Mouse (Mus musculus) intestine, postnatal 0 days (tissue): ENCODE measurements around the gene Rora. TPM values are rescaled to one million over a fixed set of nuclear protein-coding genes. Genes with fewer than 3 reads are reported as not detected.

Experiments
- ATAC-seq: fragments of 200-750 bp; cut with Nextera tagmentation; 2 replicates; pipeline ENCODE4 v1.8.0; 2017; ENCODE audit warnings: mild to moderate bottlenecking, moderate TSS enrichment, moderate library complexity
- H3K27ac ChIP-seq: fragments of 300-500 bp; sonication (generic); 2 replicates; pipeline ENCODE4 v1.5.1; 2014; ENCODE audit warnings: mild to moderate bottlenecking, low read depth, low read length, moderate library complexity
- H3K27me3 ChIP-seq: fragments of 300-500 bp; sonication (generic); replicated peaks from 2 replicates; pipeline ENCODE4 v1.6.1; 2014; ENCODE audit warnings: low read length, mixed read lengths; ENCODE audit not compliant: control insufficient read depth, insufficient read depth
- H3K36me3 ChIP-seq: fragments of 300-500 bp; sonication (generic); 2 replicates; pipeline ENCODE4 v1.6.1; 2014; ENCODE audit warnings: mild to moderate bottlenecking, moderate library complexity; ENCODE audit not compliant: control insufficient read depth, insufficient read depth
- H3K4me1 ChIP-seq: fragments of 300-500 bp; sonication (generic); replicated peaks from 2 replicates; pipeline ENCODE4 v1.6.1; 2014; ENCODE audit warnings: antibody characterized with exemption, low read length, mixed read lengths; ENCODE audit not compliant: control insufficient read depth, insufficient read depth
- H3K4me2 ChIP-seq: fragments of 300-500 bp; sonication (generic); replicated peaks from 2 replicates; pipeline ENCODE4 v1.6.1; 2014; ENCODE audit warnings: low read depth, mild to moderate bottlenecking, moderate library complexity
- H3K4me3 ChIP-seq: fragments of 300-500 bp; sonication (generic); 2 replicates; pipeline ENCODE4 v1.5.1; 2014; ENCODE audit warnings: low read depth, low read length
- H3K9ac ChIP-seq: fragments of 300-500 bp; sonication (generic); 2 replicates; pipeline ENCODE4 v1.6.1; 2014; ENCODE audit warnings: mild to moderate bottlenecking, low read depth, low read length
- H3K9me3 ChIP-seq: fragments of 300-500 bp; sonication (generic); 2 replicates; pipeline ENCODE4 v1.6.1; 2016; ENCODE audit warnings: mixed run types; ENCODE audit not compliant: control insufficient read depth
- CTCF ChIP-seq: sonication (generic); IDR thresholded peaks from 2 replicates; pipeline ENCODE4 v1.5.1; 2016; ENCODE audit warnings: low read depth, mild to moderate bottlenecking, control low read depth, antibody characterized with exemption, moderate library complexity
- WGBS: fragments of 180-500 bp; shearing (Covaris S2); extraction: QIAGEN DNeasy Blood & Tissue Kit; methylation state at CpG from one replicate; pipeline ENCODE4 v1.1.7; 2014; 5-methylcytosine and 5-hydroxymethylcytosine counted together
- polyA plus RNA-seq: library from polyadenylated mRNA; unstranded; fragments of >200 nt; fragmentation: Nextera tagmentation; extraction: Ambion mirVana; gene quantifications from 2 replicates; pipeline ENCODE4 v1.2.1, GENCODE M21; 2015

Gene Rora
- polyA plus RNA-seq, 1 experiment from 2014 or later: 4.7 TPM

DNA sequence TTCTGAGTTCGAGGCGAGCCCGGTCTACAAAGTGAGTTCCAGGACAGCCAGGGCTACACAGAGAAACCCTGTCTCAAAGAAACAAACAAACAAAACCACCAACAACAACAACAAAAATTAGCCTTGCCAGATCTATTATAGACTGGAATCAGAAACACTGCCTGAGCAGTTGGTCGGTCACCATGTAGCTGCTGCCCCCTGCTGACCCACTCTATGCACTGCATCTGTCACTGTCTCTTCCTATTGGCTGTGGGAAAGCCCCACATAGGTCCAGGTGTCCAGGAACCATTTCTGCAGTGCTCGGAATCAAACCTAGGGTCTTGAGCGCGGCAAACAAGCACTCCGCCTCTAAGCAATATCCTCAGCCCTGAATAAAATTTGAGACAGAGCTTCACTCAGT is 714.5 kb downstream of the Rora start:
- H3K36me3 ChIP-seq: no peaks in the 10 kb centered on the region; the same call in 1 of the 2 replicates
- no peaks in the 10 kb centered on the region for H3K9me3 ChIP-seq
- H3K4me2 ChIP-seq: no peak overlapping the region
- peak; percentile 84 for TF ChIP-seq CTCF
- 79% methylated on average over 8 of the region's 8 CpGs for WGBS
- no peaks in the 10 kb centered on the region for H3K4me1 ChIP-seq
- no peak for ATAC-seq
- H3K4me3 ChIP-seq: no peak overlapping the region
- H3K9ac ChIP-seq: no peak overlapping the region
- H3K27ac ChIP-seq: no peak overlapping the region
- no peaks in the 10 kb centered on the region for H3K27me3 ChIP-seq

DNA sequence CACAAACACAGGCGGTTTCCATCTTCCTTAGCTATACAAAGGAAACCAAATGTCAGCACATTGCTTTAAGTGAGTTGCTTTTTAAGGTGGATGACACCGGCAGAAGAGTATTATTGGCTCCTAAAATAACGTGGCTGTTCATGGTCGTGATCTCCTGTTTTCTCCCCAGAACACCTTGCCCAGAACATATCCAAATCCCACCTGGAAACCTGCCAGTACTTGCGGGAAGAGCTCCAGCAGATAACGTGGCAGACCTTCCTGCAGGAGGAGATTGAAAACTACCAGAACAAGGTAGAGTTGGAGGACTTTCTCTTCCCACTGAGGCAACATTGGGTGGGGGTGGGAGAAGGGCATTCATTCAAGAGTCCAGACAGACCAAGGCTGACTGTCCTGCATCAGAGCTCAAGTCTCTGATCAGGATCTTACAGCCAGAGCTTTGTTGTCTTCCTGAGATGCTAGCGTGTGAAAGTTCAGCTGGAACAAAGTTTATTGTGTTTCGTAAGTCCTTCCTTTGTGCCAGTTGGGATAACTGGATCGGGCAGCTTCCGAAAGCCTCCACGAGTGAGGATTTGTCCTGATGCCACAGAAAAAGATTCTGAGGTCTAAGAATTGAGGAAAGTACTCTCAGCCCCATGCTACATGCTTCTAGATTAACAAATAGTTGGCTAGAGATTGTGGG is 717.6 kb downstream of the Rora start:
- H3K27ac ChIP-seq: no peak overlapping the region
- WGBS: 70% methylated on average over 11 of the region's 11 CpGs
- H3K9ac ChIP-seq: no peak overlapping the region
- no peak overlapping the region for H3K4me3 ChIP-seq
- no peaks in the 10 kb centered on the region for H3K27me3 ChIP-seq
- no peak for TF ChIP-seq CTCF
- H3K4me1 ChIP-seq: no peaks in the 10 kb centered on the region
- no peak overlapping the region for H3K4me2 ChIP-seq
- H3K36me3 ChIP-seq: no peaks in the 10 kb centered on the region
- H3K9me3 ChIP-seq: no peaks in the 10 kb centered on the region
- ATAC-seq: no peak

DNA sequence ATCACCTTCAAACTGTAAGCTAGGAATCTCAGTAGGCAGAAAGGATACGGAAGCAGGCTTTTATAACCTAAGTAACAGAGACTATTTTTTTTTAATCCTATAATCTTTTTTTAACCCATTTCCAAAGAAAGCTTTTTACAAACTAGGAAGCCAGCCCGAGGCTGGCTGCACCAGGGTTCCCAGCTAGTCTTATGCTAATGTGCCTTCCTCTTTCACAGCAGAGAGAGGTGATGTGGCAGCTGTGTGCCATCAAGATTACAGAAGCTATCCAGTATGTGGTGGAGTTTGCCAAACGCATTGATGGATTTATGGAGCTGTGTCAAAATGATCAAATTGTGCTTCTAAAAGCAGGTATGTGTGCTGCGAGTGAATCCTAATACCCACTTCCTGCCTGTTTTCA is 719.3 kb downstream of the Rora start:
- WGBS: 58% methylated on average over 4 of the region's 4 CpGs
- no peaks in the 10 kb centered on the region for H3K9me3 ChIP-seq
- H3K27ac ChIP-seq: no peak overlapping the region
- H3K36me3 ChIP-seq: no peaks in the 10 kb centered on the region
- no peak overlapping the region for H3K4me3 ChIP-seq
- H3K4me1 ChIP-seq: no peaks in the 10 kb centered on the region
- no peak for TF ChIP-seq CTCF
- ATAC-seq: no peak
- no peak overlapping the region for H3K4me2 ChIP-seq
- no peak overlapping the region for H3K9ac ChIP-seq
- H3K27me3 ChIP-seq: no peaks in the 10 kb centered on the region

DNA sequence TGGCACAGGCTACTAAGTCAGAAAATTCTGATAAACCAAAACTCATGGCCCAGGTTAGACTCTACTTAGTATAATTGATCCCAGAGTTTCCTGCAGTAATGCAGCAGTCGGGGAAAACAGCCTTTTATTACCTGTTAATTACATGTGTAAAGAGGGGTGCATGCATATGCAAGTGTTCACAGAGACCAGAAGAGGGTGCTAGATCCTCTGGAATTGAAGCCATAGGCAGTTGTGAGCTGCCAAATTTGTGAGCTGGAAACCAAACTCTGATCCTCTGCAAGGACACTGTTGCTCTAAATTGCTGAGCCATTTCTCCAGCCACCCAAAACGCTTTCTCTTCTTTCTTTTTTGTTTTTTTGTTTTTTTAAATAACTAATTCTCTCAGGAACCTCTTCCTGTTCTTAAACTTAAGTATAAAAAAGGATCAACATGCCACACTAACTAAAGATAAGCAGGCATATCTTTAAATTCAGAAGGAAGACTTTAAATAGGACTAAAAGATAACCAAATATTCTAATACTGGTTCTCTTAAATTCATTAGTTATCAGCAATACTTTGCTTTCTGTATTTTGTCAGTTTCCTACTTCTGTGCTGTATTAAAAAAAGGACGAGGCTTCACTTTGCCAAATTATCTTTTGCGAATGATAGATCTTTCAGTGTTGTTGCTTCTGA is 723.5 kb downstream of the Rora start:
- no peaks in the 10 kb centered on the region for H3K9me3 ChIP-seq
- ATAC-seq: no peak
- no peak overlapping the region for H3K4me3 ChIP-seq
- peak; percentile 54 for TF ChIP-seq CTCF
- H3K4me1 ChIP-seq: no peaks in the 10 kb centered on the region
- no peak overlapping the region for H3K9ac ChIP-seq
- 80% methylated on average over 4 of the region's 4 CpGs for WGBS
- no peaks in the 10 kb centered on the region for H3K36me3 ChIP-seq
- H3K27ac ChIP-seq: no peak overlapping the region
- no peaks in the 10 kb centered on the region for H3K27me3 ChIP-seq
- no peak overlapping the region for H3K4me2 ChIP-seq

DNA sequence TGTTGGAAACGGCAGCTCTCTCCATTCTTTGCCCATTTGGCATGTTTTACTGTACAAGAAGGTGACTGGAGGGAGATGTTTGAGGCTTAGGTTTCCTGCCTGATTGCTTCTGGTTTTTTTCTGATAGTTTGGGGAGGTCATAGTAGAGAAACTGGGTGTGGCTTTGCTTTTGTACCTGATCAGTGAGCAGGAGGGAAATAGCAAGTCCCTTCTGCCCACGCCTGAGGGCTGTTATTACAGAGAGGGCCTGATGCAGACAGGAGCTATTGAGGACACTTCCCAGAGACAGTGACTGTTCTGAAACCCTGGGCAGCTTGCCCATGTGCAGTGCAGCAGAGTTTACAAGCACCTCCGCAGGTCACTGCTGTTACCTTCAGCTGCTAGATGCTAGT is 724.1 kb downstream of the Rora start:
- no peak for ATAC-seq
- Histone ChIP-seq H3K4me1 (no peaks in the 10 kb centered on the region), H3K9me3 (no peaks in the 10 kb centered on the region), H3K9ac (no peak overlapping the region), H3K36me3 (no peaks in the 10 kb centered on the region), H3K27me3 (no peaks in the 10 kb centered on the region), H3K27ac (no peak overlapping the region), H3K4me3 (no peak overlapping the region), H3K4me2 (no peak overlapping the region)
- no peak for TF ChIP-seq CTCF
- WGBS: 87% methylated on average over 3 of the region's 3 CpGs

DNA sequence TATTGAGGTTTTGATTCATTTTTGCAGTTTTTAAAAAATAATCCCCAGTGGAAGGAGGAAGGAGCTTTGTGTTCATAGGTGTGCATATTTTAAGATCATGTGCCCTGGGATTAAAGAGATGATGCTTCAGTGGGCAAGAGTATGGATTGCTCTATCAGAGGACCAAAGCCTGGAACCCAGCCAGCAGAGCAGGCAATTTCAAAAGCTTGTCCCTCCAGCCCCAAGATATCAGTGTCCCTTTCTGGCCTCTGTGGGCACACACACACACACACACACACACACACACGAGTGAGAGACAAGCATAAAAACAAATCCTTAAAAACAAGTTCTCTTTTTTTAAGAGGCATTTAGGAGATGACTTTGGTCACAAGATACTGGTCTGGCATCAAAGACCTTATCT is 727.0 kb downstream of the Rora start:
- no peak overlapping the region for H3K9ac ChIP-seq
- H3K9me3 ChIP-seq: no peaks in the 10 kb centered on the region
- no peak for ATAC-seq
- no peak overlapping the region for H3K27ac ChIP-seq
- no peaks in the 10 kb centered on the region for H3K36me3 ChIP-seq
- H3K4me1 ChIP-seq: no peaks in the 10 kb centered on the region
- WGBS: 72% methylated on average over 1 of the region's 1 CpGs
- no peaks in the 10 kb centered on the region for H3K27me3 ChIP-seq
- no peak for TF ChIP-seq CTCF
- no peak overlapping the region for H3K4me3 ChIP-seq
- no peak overlapping the region for H3K4me2 ChIP-seq
